Mouse (Mus musculus): ENCODE results near the gene Krtap4-7. TPM values are rescaled to one million over a fixed set of nuclear protein-coding genes. Genes with fewer than 3 reads are reported as not detected.
"Not testable (repeated sequence)": the region's sequence is repeated elsewhere in the genome, so short reads cannot be mapped to it uniquely, and the experiment has no call there.

Gene Krtap4-7
- polyA plus RNA-seq, 1 experiment, result not detected

DNA sequence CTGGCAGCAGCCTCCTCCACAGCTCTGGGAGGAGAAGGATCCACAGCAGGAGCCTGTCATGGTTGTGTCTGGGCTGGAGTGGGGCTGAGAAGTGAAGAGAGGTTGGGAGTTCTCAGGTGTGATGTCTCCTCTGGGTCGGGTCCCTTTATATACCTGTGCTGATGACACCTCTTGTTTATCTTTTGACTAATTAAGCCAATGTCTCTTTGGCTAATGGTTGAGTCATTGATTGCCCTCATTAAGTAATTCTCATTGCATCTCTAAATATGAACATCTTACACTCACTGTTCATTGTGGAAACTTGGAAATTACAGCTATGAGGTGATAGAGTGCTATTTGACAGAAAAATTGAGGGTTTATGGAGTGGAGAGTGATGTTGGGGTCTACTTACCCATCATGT is 40.7 kb downstream of the Krtap4-7 start, which contains the start of gene Gm11938:
TSS of gene Gm11938 (minus strand) at position 101 of the 400 bp plus-strand sequence.
- not testable (repeated sequence) for DNase-seq (ENCODE audit: low read depth)

DNA sequence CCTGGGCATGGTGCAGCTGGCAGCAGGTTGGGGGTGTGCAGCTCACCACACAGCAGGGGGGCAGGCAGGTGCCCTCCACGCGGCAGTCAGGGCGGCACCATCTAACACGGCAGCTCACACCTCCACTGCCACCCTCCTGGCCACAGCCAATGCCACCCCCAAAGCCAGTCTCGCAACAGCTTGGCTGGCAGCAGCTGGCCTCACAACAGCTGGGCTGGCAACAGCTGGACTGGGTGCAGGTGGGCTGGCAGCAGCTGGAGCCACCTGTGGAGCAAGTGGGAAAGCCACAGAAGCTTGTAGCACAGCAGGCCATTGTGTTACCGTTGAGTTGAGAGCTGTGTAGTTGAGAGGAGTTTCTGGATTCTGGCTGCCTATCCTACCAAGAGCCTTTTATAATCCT is 46.1 kb downstream of the Krtap4-7 start, which contains the start of gene Krtap9-3:
TSS of gene Krtap9-3 (minus strand) at position 364 of the 400 bp plus-strand sequence.
- DNase-seq (ENCODE audit: low read depth), result not testable (repeated sequence)

Other genes with a start within 250 kb of the Krtap4-7 start
- not detected in 2 replicates for gene Krt12, start 221.8 kb downstream of the Krtap4-7 start, polyA plus RNA-seq (2012; rRNA removed)
- 0.30 and 0.61 TPM in 2 replicates for gene Krt20, start 205.9 kb downstream of the Krtap4-7 start, polyA plus RNA-seq (2012; rRNA removed)
- 20.2 and 32.9 TPM in 2 replicates for gene Krt23, start 151.0 kb downstream of the Krtap4-7 start, polyA plus RNA-seq (2012; rRNA removed)
- not detected in 2 replicates for gene Krt39, start 122.8 kb downstream of the Krtap4-7 start, polyA plus RNA-seq (2012; rRNA removed)
- not detected in 2 replicates for gene Krt40, start 100.9 kb downstream of the Krtap4-7 start, polyA plus RNA-seq (2012; rRNA removed)
- gene Krtap3-3, start 93.2 kb downstream of the Krtap4-7 start, polyA plus RNA-seq (2012; rRNA removed), result 0.66 and 1.0 TPM in 2 replicates
- gene Krtap3-2, start 87.2 kb downstream of the Krtap4-7 start, polyA plus RNA-seq (2012; rRNA removed), result not detected in 2 replicates
- gene Gm11939, start 84.6 kb downstream of the Krtap4-7 start, polyA plus RNA-seq (2012; rRNA removed), result not detected in 2 replicates
- gene Krtap3-1, start 77.5 kb downstream of the Krtap4-7 start, polyA plus RNA-seq (2012; rRNA removed), result not detected in 2 replicates
- not detected in 2 replicates for gene Krtap1-5, start 63.1 kb downstream of the Krtap4-7 start, polyA plus RNA-seq (2012; rRNA removed)
- not detected in 2 replicates for gene Krtap1-4, start 60.4 kb downstream of the Krtap4-7 start, polyA plus RNA-seq (2012; rRNA removed)
- gene Krtap1-3, start 52.8 kb downstream of the Krtap4-7 start, polyA plus RNA-seq (2012; rRNA removed), result not detected in 2 replicates
- gene Krtap9-3, start 46.0 kb downstream of the Krtap4-7 start, polyA plus RNA-seq (2012; rRNA removed), result not detected in 2 replicates
- gene Gm11938, start 40.8 kb downstream of the Krtap4-7 start, polyA plus RNA-seq (2012; rRNA removed), result not detected in 2 replicates
- gene Gm11937, start 33.9 kb downstream of the Krtap4-7 start, polyA plus RNA-seq (2012; rRNA removed), result not detected in 2 replicates
- gene Krtap2-4, start 29.2 kb downstream of the Krtap4-7 start, polyA plus RNA-seq (2012; rRNA removed), result not detected in 2 replicates
- not detected in 2 replicates for gene Gm11562, start 23.7 kb downstream of the Krtap4-7 start, polyA plus RNA-seq (2012; rRNA removed)
- not detected in 2 replicates for gene Krtap4-1, start 15.9 kb downstream of the Krtap4-7 start, polyA plus RNA-seq (2012; rRNA removed)
- not detected in 2 replicates for gene Krtap4-2, start 9.0 kb downstream of the Krtap4-7 start, polyA plus RNA-seq (2012; rRNA removed)
- gene Gm11555, start 6.1 kb upstream of the Krtap4-7 start, polyA plus RNA-seq (2012; rRNA removed), result not detected in 2 replicates
- gene Gm11563, start 14.9 kb upstream of the Krtap4-7 start, polyA plus RNA-seq (2012; rRNA removed), result not detected in 2 replicates
- gene Krtap4-6, start 21.9 kb upstream of the Krtap4-7 start, polyA plus RNA-seq (2012; rRNA removed), result not detected in 2 replicates
- gene Gm14190, start 46.7 kb upstream of the Krtap4-7 start, polyA plus RNA-seq (2012; rRNA removed), result not detected in 2 replicates
- not detected in 2 replicates for gene Gm14180, start 90.2 kb upstream of the Krtap4-7 start, polyA plus RNA-seq (2012; rRNA removed)
- not detected in 2 replicates for gene Gm11595, start 128.8 kb upstream of the Krtap4-7 start, polyA plus RNA-seq (2012; rRNA removed)
- not detected in 2 replicates for gene Krtap4-8, start 136.6 kb upstream of the Krtap4-7 start, polyA plus RNA-seq (2012; rRNA removed)
- not detected in 2 replicates for gene Krtap4-9, start 141.1 kb upstream of the Krtap4-7 start, polyA plus RNA-seq (2012; rRNA removed)
- not detected in 2 replicates for gene Gm11596, start 149.4 kb upstream of the Krtap4-7 start, polyA plus RNA-seq (2012; rRNA removed)
- gene Gm11569, start 154.8 kb upstream of the Krtap4-7 start, polyA plus RNA-seq (2012; rRNA removed), result not detected in 2 replicates
- not detected in 2 replicates for gene Gm11554, start 160.4 kb upstream of the Krtap4-7 start, polyA plus RNA-seq (2012; rRNA removed)
- not detected in 2 replicates for gene Krtap4-13, start 165.8 kb upstream of the Krtap4-7 start, polyA plus RNA-seq (2012; rRNA removed)
- gene Gm11564, start 171.6 kb upstream of the Krtap4-7 start, polyA plus RNA-seq (2012; rRNA removed), result not detected in 2 replicates
- not detected in 2 replicates for gene 2300003K06Rik, start 194.0 kb upstream of the Krtap4-7 start, polyA plus RNA-seq (2012; rRNA removed)
- not detected in 2 replicates for gene Krtap4-16, start 207.5 kb upstream of the Krtap4-7 start, polyA plus RNA-seq (2012; rRNA removed)
- not detected in 2 replicates for gene Gm11568, start 213.8 kb upstream of the Krtap4-7 start, polyA plus RNA-seq (2012; rRNA removed)
- gene Gm11559, start 220.4 kb upstream of the Krtap4-7 start, polyA plus RNA-seq (2012; rRNA removed), result not detected in 2 replicates
- gene Krtap9-1, start 229.3 kb upstream of the Krtap4-7 start, polyA plus RNA-seq (2012; rRNA removed), result not detected in 2 replicates
- gene Gm11567, start 235.1 kb upstream of the Krtap4-7 start, polyA plus RNA-seq (2012; rRNA removed), result not detected in 2 replicates